Mouse (Mus musculus) left cerebral cortex, adult 18-20 months (tissue): ENCODE data around the gene Scube2. TPM values are rescaled to one million over a fixed set of nuclear protein-coding genes. Genes with fewer than 3 reads are reported as not detected.

Experiments used
- total RNA-seq, 2 experiments: library from RNA; stranded (reverse); gene quantifications; 2 replicates each; pipeline ENCODE4 v1.2.3; 2021

Gene Scube2
- total RNA-seq, 2 experiments from 2014 or later = 0.93 to 1.1 TPM

Other genes starting within 250 kb of the Scube2 start
- 10 to 100 TPM; 17.8 to 21.5 TPM for gene St5, start 162.1 kb downstream of the Scube2 start, total RNA-seq
- gene Akip1, start 162.0 kb downstream of the Scube2 start, total RNA-seq = 1 to 10 TPM; 3.6 to 6.0 TPM
- gene BC051019, start 141.8 kb downstream of the Scube2 start, total RNA-seq = not detected
- not detected for gene Ascl3, start 134.0 kb downstream of the Scube2 start, total RNA-seq
- gene Tmem9b, start 112.8 kb downstream of the Scube2 start, total RNA-seq = 10 to 100 TPM; 91.6 to 93.1 TPM
- 10 to 100 TPM; 82.9 to 87.3 TPM for gene Nrip3, start 83.7 kb downstream of the Scube2 start, total RNA-seq
- gene Dennd5a, start 94.8 kb upstream of the Scube2 start, total RNA-seq = 100 to 1,000 TPM; 222 to 227 TPM
- 10 to 100 TPM; 55.1 to 61.4 TPM for gene Tmem41b, start 121.2 kb upstream of the Scube2 start, total RNA-seq
- gene Ipo7, start 152.6 kb upstream of the Scube2 start, total RNA-seq = 100 to 1,000 TPM in 1 of 2 experiments, 10 to 100 TPM in 1; 98.4 to 106 TPM
- gene Zfp143, start 195.5 kb upstream of the Scube2 start, total RNA-seq = 10 to 100 TPM; 10.9 to 13.0 TPM